Mouse (Mus musculus): ENCODE measurements around the gene Cts8. TPM values are rescaled to one million over a fixed set of nuclear protein-coding genes. Genes with fewer than 3 reads are reported as not detected.

The Cts8 gene
- polyA plus RNA-seq (2014; fragmentation: Illumina TruSeq; extraction: RNeasy Lipid Tissue Mini Kit (QIAGEN cat#74804); ENCODE audit: low replicate concordance), result not detected

DNA sequence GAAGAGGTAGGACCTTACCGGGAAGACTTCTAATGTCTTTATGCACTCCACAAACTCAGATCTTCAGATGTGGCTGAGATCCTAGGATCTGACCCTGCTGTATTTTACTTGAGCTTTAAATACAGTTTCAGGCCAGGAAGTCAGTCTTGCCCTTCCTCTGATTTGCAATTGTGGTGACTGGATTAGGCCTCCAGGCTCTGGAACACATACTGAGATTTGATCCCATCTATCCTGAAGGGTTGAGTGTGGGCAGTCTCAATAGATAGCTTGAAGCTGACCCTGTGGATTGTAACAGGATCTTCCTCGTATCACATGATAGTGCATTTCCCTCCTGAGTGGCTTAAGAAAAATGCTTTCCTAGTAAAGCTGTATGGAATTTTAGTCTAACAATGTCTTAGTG is at the start of gene Cts8:
Gene Cts8 (minus strand): TSS at position 101 of the 400 bp plus-strand sequence.

GRCm38 (mm10) chr13:61288739-61289138 is 33.6 kb upstream of the Cts8 start, which contains the start of gene Gm49398:
TSS of gene Gm49398 (minus strand) at chr13:61288839.

GRCm38 (mm10) chr13:61203310-61203709 is 51.8 kb downstream of the Cts8 start, which contains the start of gene Cts6:
TSS of gene Cts6 (minus strand) at chr13:61203410.

Other genes starting within 250 kb of the Cts8 start
- gene Ctsj, start 249.4 kb downstream of the Cts8 start, polyA plus RNA-seq (2014; fragmentation: Illumina TruSeq; extraction: RNeasy Lipid Tissue Mini Kit (QIAGEN cat#74804); ENCODE audit: low replicate concordance), result not detected
- not detected for gene Ctsq, start 214.7 kb downstream of the Cts8 start, polyA plus RNA-seq (2014; fragmentation: Illumina TruSeq; extraction: RNeasy Lipid Tissue Mini Kit (QIAGEN cat#74804); ENCODE audit: low replicate concordance)
- not detected for gene Ctsr, start 91.1 kb downstream of the Cts8 start, polyA plus RNA-seq (2014; fragmentation: Illumina TruSeq; extraction: RNeasy Lipid Tissue Mini Kit (QIAGEN cat#74804); ENCODE audit: low replicate concordance)
- not detected for gene Cts6, start 51.9 kb downstream of the Cts8 start, polyA plus RNA-seq (2014; fragmentation: Illumina TruSeq; extraction: RNeasy Lipid Tissue Mini Kit (QIAGEN cat#74804); ENCODE audit: low replicate concordance)
- not detected for gene Gm49398, start 33.5 kb upstream of the Cts8 start, polyA plus RNA-seq (2014; fragmentation: Illumina TruSeq; extraction: RNeasy Lipid Tissue Mini Kit (QIAGEN cat#74804); ENCODE audit: low replicate concordance)
- not detected for gene Cts7, start 102.8 kb upstream of the Cts8 start, polyA plus RNA-seq (2014; fragmentation: Illumina TruSeq; extraction: RNeasy Lipid Tissue Mini Kit (QIAGEN cat#74804); ENCODE audit: low replicate concordance)

All from small intestine, adult 10 weeks (tissue).